Mouse (Mus musculus): ENCODE results near the gene Samd8. TPM values are rescaled to one million over a fixed set of nuclear protein-coding genes. Genes with fewer than 3 reads are reported as not detected.

Samd8 gene
- polyA plus RNA-seq, 1 experiment: 4.4 TPM

GRCm38 (mm10) chr14:21817453-21817852 lies 67.1 kb downstream of the Samd8 start:
- Histone ChIP-seq H3K4me1 (ENCODE audit: control insufficient read depth, insufficient read depth, low read length) (peaks cover 4% of the 10 kb centered on the region), H3K27ac (ENCODE audit: control insufficient read depth, insufficient read depth, low read depth, low read length, poor library complexity) (no peak overlapping the region), H3K4me3 (replicated peaks; ENCODE audit: control insufficient read depth, low read depth, low read length) (no peak overlapping the region)
- 82% methylated on average over 4 of the region's 4 CpGs for WGBS
- no peak for TF ChIP-seq CTCF (IDR thresholded peaks at IDR 0.05; ENCODE audit: control insufficient read depth, insufficient read depth, low read length)
- TF ChIP-seq POLR2A (IDR thresholded peaks at IDR 0.05; ENCODE audit: borderline replicate concordance, control insufficient read depth, low read depth, low read length): no peak

GRCm38 (mm10) chr14:21820880-21821505 lies 70.7 kb downstream of the Samd8 start:
- TF ChIP-seq CTCF (IDR thresholded peaks at IDR 0.05; ENCODE audit: control insufficient read depth, insufficient read depth, low read length) (peak; percentile 39; the same call in 1 of the 2 replicates), POLR2A (IDR thresholded peaks at IDR 0.05; ENCODE audit: borderline replicate concordance, control insufficient read depth, low read depth, low read length) (no peak)
- no peak overlapping the region for H3K27ac ChIP-seq (ENCODE audit: control insufficient read depth, insufficient read depth, low read depth, low read length, poor library complexity)
- WGBS: 87% methylated on average over 4 of the region's 4 CpGs
- peaks cover 4% of the 10 kb centered on the region for H3K4me1 ChIP-seq (ENCODE audit: control insufficient read depth, insufficient read depth, low read length)
- H3K4me3 ChIP-seq (replicated peaks; ENCODE audit: control insufficient read depth, low read depth, low read length): no peak overlapping the region

DNA sequence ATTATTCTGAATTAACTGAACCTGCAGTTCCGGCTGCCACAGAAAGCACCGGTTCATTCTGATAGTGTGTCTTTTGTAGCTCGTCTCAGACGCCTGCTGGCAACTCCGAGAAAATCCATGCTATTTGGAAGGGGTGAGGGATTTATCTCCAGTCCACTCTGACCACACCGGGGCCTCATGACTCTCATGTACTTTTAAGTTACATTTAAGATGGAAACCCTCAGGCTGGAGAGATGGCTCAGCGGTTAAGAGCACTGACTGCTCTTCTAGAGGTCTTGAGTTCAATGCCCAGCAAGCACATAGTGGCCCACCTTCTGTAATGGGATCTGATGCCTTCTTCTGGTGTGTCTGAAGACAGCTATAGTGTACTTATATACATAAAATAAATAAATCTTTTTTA lies 72.0 kb downstream of the Samd8 start:
- H3K4me3 ChIP-seq (replicated peaks; ENCODE audit: control insufficient read depth, low read depth, low read length): no peak overlapping the region
- H3K4me1 ChIP-seq (ENCODE audit: control insufficient read depth, insufficient read depth, low read length): peaks cover 4% of the 10 kb centered on the region
- TF ChIP-seq CTCF (IDR thresholded peaks at IDR 0.05; ENCODE audit: control insufficient read depth, insufficient read depth, low read length): no peak
- TF ChIP-seq POLR2A (IDR thresholded peaks at IDR 0.05; ENCODE audit: borderline replicate concordance, control insufficient read depth, low read depth, low read length): no peak
- no peak overlapping the region for H3K27ac ChIP-seq (ENCODE audit: control insufficient read depth, insufficient read depth, low read depth, low read length, poor library complexity)
- WGBS: 71% methylated on average over 7 of the region's 7 CpGs

- 5% methylated on average over 7 of the region's 7 CpGs for WGBS
- H3K27ac ChIP-seq (ENCODE audit: control insufficient read depth, insufficient read depth, low read depth, low read length, poor library complexity): peak overlapping the region; percentile 97
- H3K4me1 ChIP-seq (ENCODE audit: control insufficient read depth, insufficient read depth, low read length): peaks cover 4% of the 10 kb centered on the region
- no peak for TF ChIP-seq CTCF (IDR thresholded peaks at IDR 0.05; ENCODE audit: control insufficient read depth, insufficient read depth, low read length)
- TF ChIP-seq POLR2A (IDR thresholded peaks at IDR 0.05; ENCODE audit: borderline replicate concordance, control insufficient read depth, low read depth, low read length): peak; percentile 42; the same call in 1 of the 2 replicates
- no peak overlapping the region for H3K4me3 ChIP-seq (replicated peaks; ENCODE audit: control insufficient read depth, low read depth, low read length)
These were observed 72.6 kb downstream of the Samd8 start for GRCm38 (mm10) chr14:21822795-21823374.

DNA sequence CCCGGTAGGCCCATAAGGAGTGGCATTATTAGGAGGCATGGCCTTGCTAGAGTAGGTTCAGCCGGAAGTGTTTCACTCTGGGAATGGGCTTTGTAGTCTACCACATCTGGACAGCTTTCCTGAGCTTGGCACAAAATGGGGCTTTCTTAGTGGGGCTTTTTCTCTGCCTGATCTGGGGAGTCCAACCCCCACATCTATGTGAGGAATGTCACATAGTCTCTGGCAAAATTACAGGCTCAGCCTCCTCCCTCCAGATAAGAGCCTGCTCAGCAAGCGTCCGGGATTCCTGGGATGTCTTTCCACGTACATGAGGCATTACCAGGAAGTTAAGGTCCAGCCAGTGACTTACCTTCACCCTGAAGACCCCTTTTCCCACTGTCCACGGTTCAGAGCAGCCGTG lies 73.6 kb downstream of the Samd8 start:
- Histone ChIP-seq H3K4me3 (replicated peaks; ENCODE audit: control insufficient read depth, low read depth, low read length) (no peak overlapping the region), H3K27ac (ENCODE audit: control insufficient read depth, insufficient read depth, low read depth, low read length, poor library complexity) (no peak overlapping the region), H3K4me1 (ENCODE audit: control insufficient read depth, insufficient read depth, low read length) (peaks cover 4% of the 10 kb centered on the region)
- TF ChIP-seq CTCF (IDR thresholded peaks at IDR 0.05; ENCODE audit: control insufficient read depth, insufficient read depth, low read length) (no peak), POLR2A (IDR thresholded peaks at IDR 0.05; ENCODE audit: borderline replicate concordance, control insufficient read depth, low read depth, low read length) (no peak)
- WGBS: 78% methylated on average over 7 of the region's 7 CpGs

- TF ChIP-seq CTCF (IDR thresholded peaks at IDR 0.05; ENCODE audit: control insufficient read depth, insufficient read depth, low read length) (no peak), POLR2A (IDR thresholded peaks at IDR 0.05; ENCODE audit: borderline replicate concordance, control insufficient read depth, low read depth, low read length) (no peak)
- 97% methylated on average over 2 of the region's 2 CpGs for WGBS
- peaks cover 4% of the 10 kb centered on the region for H3K4me1 ChIP-seq (ENCODE audit: control insufficient read depth, insufficient read depth, low read length)
- no peak within 1 kb of the TSS for H3K27ac ChIP-seq (ENCODE audit: control insufficient read depth, insufficient read depth, low read depth, low read length, poor library complexity)
- no peak within 1 kb of the TSS for H3K4me3 ChIP-seq (replicated peaks; ENCODE audit: control insufficient read depth, low read depth, low read length)
These were observed 74.6 kb downstream of the Samd8 start, which contains the start of gene Vdac2 for GRCm38 (mm10) chr14:21824938-21825337. Gene Vdac2, plus strand, starts transcription at chr14:21825238.

- Histone ChIP-seq H3K4me1 (ENCODE audit: control insufficient read depth, insufficient read depth, low read length) (peaks cover 4% of the 10 kb centered on the region), H3K4me3 (replicated peaks; ENCODE audit: control insufficient read depth, low read depth, low read length) (no peak overlapping the region), H3K27ac (ENCODE audit: control insufficient read depth, insufficient read depth, low read depth, low read length, poor library complexity) (no peak overlapping the region)
- 76% methylated on average over 9 of the region's 9 CpGs for WGBS
- TF ChIP-seq CTCF (IDR thresholded peaks at IDR 0.05; ENCODE audit: control insufficient read depth, insufficient read depth, low read length) (no peak), POLR2A (IDR thresholded peaks at IDR 0.05; ENCODE audit: borderline replicate concordance, control insufficient read depth, low read depth, low read length) (no peak)
These were observed 75.6 kb downstream of the Samd8 start for GRCm38 (mm10) chr14:21825786-21826491.

All from bone marrow, adult 2 months (tissue).